Mouse (Mus musculus): ENCODE measurements around the gene Tmem50a. TPM values are rescaled to one million over a fixed set of nuclear protein-coding genes. Genes with fewer than 3 reads are reported as not detected.

Gene Tmem50a
- polyA plus RNA-seq, 1 experiment = 121 TPM

GRCm38 (mm10) chr4:134879410-134879981, 35.3 kb downstream of the Tmem50a start:
- TF ChIP-seq TCF12 (IDR thresholded peaks at IDR 0.05; ENCODE audit: insufficient read depth, poor library complexity, severe bottlenecking) = no peak
- no peak for TF ChIP-seq MAX (IDR thresholded peaks at IDR 0.05; ENCODE audit: low read depth)
- TF ChIP-seq MYOG (IDR thresholded peaks at IDR 0.05; ENCODE audit: control insufficient read depth in 1 of 3, insufficient read depth in 1 of 3, insufficient read length in 2 of 3, low read depth in 2 of 3) = no peak
- TF ChIP-seq POLR2AphosphoS2 (IDR thresholded peaks at IDR 0.05; ENCODE audit: insufficient read length, low read depth) = no peak
- no peak for TF ChIP-seq MYOD1 (IDR thresholded peaks at IDR 0.05; ENCODE audit: control insufficient read depth in 1 of 3, insufficient read length in 2 of 3, low read depth in 2 of 3)
- TF ChIP-seq E2F4 (IDR thresholded peaks at IDR 0.05; ENCODE audit: insufficient read depth) = no peak
- no peak for TF ChIP-seq TCF3 (IDR thresholded peaks at IDR 0.05; ENCODE audit: insufficient read length, low read depth)
- no peak for TF ChIP-seq REST (IDR thresholded peaks at IDR 0.05; ENCODE audit: insufficient read depth, insufficient read length)
- no peak for TF ChIP-seq POLR2A (IDR thresholded peaks at IDR 0.05; ENCODE audit: insufficient read length, low read depth)
- H3K36me3 ChIP-seq (ENCODE audit: control insufficient read depth, insufficient read depth) = no peaks in the 10 kb centered on the region
- H3K4me3 ChIP-seq = no peak overlapping the region
- no peak overlapping the region for H3ac ChIP-seq (ENCODE audit: control insufficient read depth, insufficient read length)
- H3K4me2 ChIP-seq (ENCODE audit: low read depth) = no peak overlapping the region
- no peaks in the 10 kb centered on the region for H3K27me3 ChIP-seq (ENCODE audit: control insufficient read depth, insufficient read depth, insufficient read length)
- no peaks in the 10 kb centered on the region for H3K79me2 ChIP-seq (ENCODE audit: control insufficient read depth, insufficient read depth)

- H3K4me2 ChIP-seq (ENCODE audit: low read depth) = no peak overlapping the region
- H3K27me3 ChIP-seq (ENCODE audit: control insufficient read depth, insufficient read depth, insufficient read length) = no peaks in the 10 kb centered on the region
- H3ac ChIP-seq (ENCODE audit: control insufficient read depth, insufficient read length) = no peak overlapping the region
These were observed 38.7 kb downstream of the Tmem50a start for GRCm38 (mm10) chr4:134876171-134876570.

GRCm38 (mm10) chr4:134871950-134872349, 42.9 kb downstream of the Tmem50a start:
- TF ChIP-seq CEBPB (IDR thresholded peaks at IDR 0.05; ENCODE audit: insufficient read depth, poor library complexity, severe bottlenecking) (no peak), MYOD1 (IDR thresholded peaks at IDR 0.05; ENCODE audit: control insufficient read depth in 1 of 3, insufficient read length in 2 of 3, low read depth in 2 of 3) (no peak), POLR2A (IDR thresholded peaks at IDR 0.05; ENCODE audit: insufficient read length, low read depth) (no peak), MAX (IDR thresholded peaks at IDR 0.05; ENCODE audit: low read depth) (no peak), TCF3 (IDR thresholded peaks at IDR 0.05; ENCODE audit: insufficient read length, low read depth) (no peak), SRF (IDR thresholded peaks at IDR 0.05; ENCODE audit: control insufficient read depth, insufficient read length, low read depth) (no peak), REST (IDR thresholded peaks at IDR 0.05; ENCODE audit: insufficient read depth, insufficient read length) (no peak), USF1 (IDR thresholded peaks at IDR 0.05; ENCODE audit: low read depth) (no peak)
- no peaks in the 10 kb centered on the region for H3K36me3 ChIP-seq (ENCODE audit: control insufficient read depth, insufficient read depth)
- H3K27me3 ChIP-seq (ENCODE audit: control insufficient read depth, insufficient read depth, insufficient read length) = peaks cover 5% of the 10 kb centered on the region
- no peak overlapping the region for H3K4me3 ChIP-seq
- no peaks in the 10 kb centered on the region for H3K79me2 ChIP-seq (ENCODE audit: control insufficient read depth, insufficient read depth)
- no peak overlapping the region for H3K4me2 ChIP-seq (ENCODE audit: low read depth)
- no peak overlapping the region for H3ac ChIP-seq (ENCODE audit: control insufficient read depth, insufficient read length)

More at GRCm38 (mm10) chr4:134876171-134876570, 38.7 kb downstream of the Tmem50a start:
- no peak for TF ChIP-seq TCF3 (IDR thresholded peaks at IDR 0.05; ENCODE audit: insufficient read length, low read depth)
- no peak for TF ChIP-seq MAX (IDR thresholded peaks at IDR 0.05; ENCODE audit: low read depth)
- TF ChIP-seq REST (IDR thresholded peaks at IDR 0.05; ENCODE audit: insufficient read depth, insufficient read length) = no peak
- no peak for TF ChIP-seq USF1 (IDR thresholded peaks at IDR 0.05; ENCODE audit: low read depth)
- TF ChIP-seq TCF12 (IDR thresholded peaks at IDR 0.05; ENCODE audit: insufficient read depth, poor library complexity, severe bottlenecking) = no peak
- TF ChIP-seq E2F4 (IDR thresholded peaks at IDR 0.05; ENCODE audit: insufficient read depth) = no peak
- TF ChIP-seq POLR2AphosphoS2 (IDR thresholded peaks at IDR 0.05; ENCODE audit: insufficient read length, low read depth) = no peak
- no peak for TF ChIP-seq CEBPB (IDR thresholded peaks at IDR 0.05; ENCODE audit: insufficient read depth, poor library complexity, severe bottlenecking)
- TF ChIP-seq SRF (IDR thresholded peaks at IDR 0.05; ENCODE audit: control insufficient read depth, insufficient read length, low read depth) = no peak
- no peak for TF ChIP-seq MYOG (IDR thresholded peaks at IDR 0.05; ENCODE audit: control insufficient read depth in 1 of 3, insufficient read depth in 1 of 3, insufficient read length in 2 of 3, low read depth in 2 of 3)
- no peak for TF ChIP-seq POLR2A (IDR thresholded peaks at IDR 0.05; ENCODE audit: insufficient read length, low read depth)
- TF ChIP-seq MYOD1 (IDR thresholded peaks at IDR 0.05; ENCODE audit: control insufficient read depth in 1 of 3, insufficient read length in 2 of 3, low read depth in 2 of 3) = no peak
- Histone ChIP-seq H3K36me3 (ENCODE audit: control insufficient read depth, insufficient read depth) (no peaks in the 10 kb centered on the region), H3K79me2 (ENCODE audit: control insufficient read depth, insufficient read depth) (no peaks in the 10 kb centered on the region), H3K4me3 (no peak overlapping the region)

GRCm38 (mm10) chr4:134871477-134871876, 43.3 kb downstream of the Tmem50a start:
- Histone ChIP-seq H3K27me3 (ENCODE audit: control insufficient read depth, insufficient read depth, insufficient read length) (peaks cover 5% of the 10 kb centered on the region), H3K4me3 (no peak overlapping the region), H3K79me2 (ENCODE audit: control insufficient read depth, insufficient read depth) (no peaks in the 10 kb centered on the region), H3K36me3 (ENCODE audit: control insufficient read depth, insufficient read depth) (no peaks in the 10 kb centered on the region), H3K4me2 (ENCODE audit: low read depth) (no peak overlapping the region), H3ac (ENCODE audit: control insufficient read depth, insufficient read length) (no peak overlapping the region)
- TF ChIP-seq TCF12 (IDR thresholded peaks at IDR 0.05; ENCODE audit: insufficient read depth, poor library complexity, severe bottlenecking) = no peak
- no peak for TF ChIP-seq USF1 (IDR thresholded peaks at IDR 0.05; ENCODE audit: low read depth)
- no peak for TF ChIP-seq CEBPB (IDR thresholded peaks at IDR 0.05; ENCODE audit: insufficient read depth, poor library complexity, severe bottlenecking)
- no peak for TF ChIP-seq MAX (IDR thresholded peaks at IDR 0.05; ENCODE audit: low read depth)
- TF ChIP-seq POLR2AphosphoS2 (IDR thresholded peaks at IDR 0.05; ENCODE audit: insufficient read length, low read depth) = no peak
- TF ChIP-seq TCF3 (IDR thresholded peaks at IDR 0.05; ENCODE audit: insufficient read length, low read depth) = no peak
- TF ChIP-seq REST (IDR thresholded peaks at IDR 0.05; ENCODE audit: insufficient read depth, insufficient read length) = no peak
- TF ChIP-seq SRF (IDR thresholded peaks at IDR 0.05; ENCODE audit: control insufficient read depth, insufficient read length, low read depth) = no peak
- no peak for TF ChIP-seq MYOG (IDR thresholded peaks at IDR 0.05; ENCODE audit: control insufficient read depth in 1 of 3, insufficient read depth in 1 of 3, insufficient read length in 2 of 3, low read depth in 2 of 3)
- no peak for TF ChIP-seq MYOD1 (IDR thresholded peaks at IDR 0.05; ENCODE audit: control insufficient read depth in 1 of 3, insufficient read length in 2 of 3, low read depth in 2 of 3)
- TF ChIP-seq POLR2A (IDR thresholded peaks at IDR 0.05; ENCODE audit: insufficient read length, low read depth) = no peak
- TF ChIP-seq E2F4 (IDR thresholded peaks at IDR 0.05; ENCODE audit: insufficient read depth) = no peak

Data from myocyte (in vitro differentiated cells).